Mouse (Mus musculus) bone marrow macrophage, adult 2 months (primary cell): ENCODE results near the gene Gja4.

ENCODE experiments used
- CTCF ChIP-seq: IDR thresholded peaks from 2 replicates; pipeline ENCODE4 v1.5.1; 2012; ENCODE audit warnings: low read depth, mild to moderate bottlenecking, low read length, moderate library complexity
- POLR2A ChIP-seq: IDR thresholded peaks from 2 replicates; pipeline ENCODE4 v1.6.1; 2012; ENCODE audit warnings: mild to moderate bottlenecking, low read depth, low read length, borderline replicate concordance

- TF ChIP-seq CTCF (no peak), POLR2A (no peak)
Measured at GRCm38 (mm10) chr4:127327258-127327657, 13.4 kb upstream of the Gja4 start.
